Mouse (Mus musculus) bone marrow macrophage, adult 2 months (primary cell): Measurements from ENCODE around the gene Fgfr2. TPM values are rescaled to one million over a fixed set of nuclear protein-coding genes. Genes with fewer than 3 reads are reported as not detected.

Source experiments
- H3K27ac ChIP-seq: 2 replicates; pipeline ENCODE4 v1.5.1; 2012; ENCODE audit warnings: low read depth, low read length; ENCODE audit not compliant: insufficient read depth
- H3K4me1 ChIP-seq: 2 replicates; pipeline ENCODE4 v1.6.1; 2012; ENCODE audit warnings: low read length; ENCODE audit not compliant: control insufficient read depth, insufficient read depth
- H3K4me3 ChIP-seq: 2 replicates; pipeline ENCODE4 v1.5.1; 2012; ENCODE audit warnings: mild to moderate bottlenecking, low read length, moderate library complexity; ENCODE audit not compliant: insufficient read depth
- CTCF ChIP-seq: IDR thresholded peaks from 2 replicates; pipeline ENCODE4 v1.5.1; 2012; ENCODE audit warnings: low read depth, mild to moderate bottlenecking, low read length, moderate library complexity
- POLR2A ChIP-seq: IDR thresholded peaks from 2 replicates; pipeline ENCODE4 v1.6.1; 2012; ENCODE audit warnings: mild to moderate bottlenecking, low read depth, low read length, borderline replicate concordance
- polyA plus RNA-seq: library from polyadenylated mRNA; stranded (reverse); fragments of >200 nt; gene quantifications from 2 replicates; pipeline ENCODE4 v1.2.4, GENCODE M21; 2012; ENCODE audit not compliant: missing spikeins, insufficient read depth, insufficient read length

Gene Fgfr2
- polyA plus RNA-seq, 1 experiment = 0.27 TPM

DNA sequence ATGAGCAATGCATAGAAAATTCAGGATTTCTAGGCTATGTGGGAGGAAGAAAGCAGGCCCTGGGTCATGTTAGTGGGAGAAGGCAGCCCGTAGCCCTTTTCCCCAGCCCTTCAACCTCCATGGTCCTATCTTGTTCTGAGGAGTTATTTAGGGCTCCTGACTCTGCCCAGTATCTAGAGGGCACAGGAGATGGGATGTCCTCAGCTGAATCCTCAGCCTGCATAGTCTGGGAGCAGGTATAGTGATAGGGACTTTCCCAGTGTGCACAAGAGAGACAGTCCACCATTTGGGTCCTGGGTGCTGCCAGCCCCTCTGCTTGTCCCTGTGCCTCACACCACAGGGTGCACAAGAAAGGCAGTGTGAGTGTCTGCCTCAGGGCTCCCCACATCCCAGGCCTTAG is 2144.6 kb downstream of the Fgfr2 start:
- no peak for TF ChIP-seq POLR2A
- no peak for TF ChIP-seq CTCF
- peaks cover 5% of the 10 kb centered on the region for H3K4me1 ChIP-seq
- no peak overlapping the region for H3K27ac ChIP-seq
- no peak overlapping the region for H3K4me3 ChIP-seq

DNA sequence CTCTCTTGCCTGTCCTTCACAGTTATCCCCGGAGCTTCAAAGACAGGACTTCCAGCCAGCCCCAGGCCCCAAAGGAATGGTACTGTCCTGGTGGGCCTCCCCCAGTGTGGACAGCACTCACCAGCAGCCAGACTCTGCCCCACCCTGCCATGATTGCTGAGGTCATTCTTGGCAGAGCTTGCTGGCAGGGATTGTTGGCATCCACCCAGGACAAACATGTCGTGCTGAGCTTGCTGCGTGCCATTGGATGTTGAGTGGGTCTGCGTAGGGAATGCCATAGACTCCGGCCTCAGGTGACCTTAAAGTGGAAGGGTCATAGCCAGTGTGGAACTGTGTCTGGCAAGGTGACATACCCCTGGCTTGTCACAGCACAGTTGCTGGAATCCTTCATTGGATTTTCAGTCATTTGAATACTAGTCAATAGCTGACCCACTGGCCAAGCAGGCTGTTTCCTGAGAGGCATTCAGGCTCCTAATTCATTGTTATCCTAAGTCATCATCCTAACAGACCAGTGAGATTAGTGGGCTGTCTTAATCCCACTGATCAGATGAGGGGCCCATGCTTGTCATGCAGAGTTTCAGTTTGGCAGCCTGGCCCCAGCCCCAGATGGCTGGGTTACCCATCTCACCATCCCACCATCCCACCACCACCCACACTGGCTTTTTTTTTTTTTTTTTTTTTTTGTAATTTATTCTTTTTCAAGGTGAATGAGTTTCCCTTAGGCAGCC is 2145.2 kb downstream of the Fgfr2 start:
- H3K4me1 ChIP-seq = peaks cover 5% of the 10 kb centered on the region
- H3K27ac ChIP-seq = no peak overlapping the region
- TF ChIP-seq CTCF (no peak), POLR2A (no peak)
- no peak overlapping the region for H3K4me3 ChIP-seq

DNA sequence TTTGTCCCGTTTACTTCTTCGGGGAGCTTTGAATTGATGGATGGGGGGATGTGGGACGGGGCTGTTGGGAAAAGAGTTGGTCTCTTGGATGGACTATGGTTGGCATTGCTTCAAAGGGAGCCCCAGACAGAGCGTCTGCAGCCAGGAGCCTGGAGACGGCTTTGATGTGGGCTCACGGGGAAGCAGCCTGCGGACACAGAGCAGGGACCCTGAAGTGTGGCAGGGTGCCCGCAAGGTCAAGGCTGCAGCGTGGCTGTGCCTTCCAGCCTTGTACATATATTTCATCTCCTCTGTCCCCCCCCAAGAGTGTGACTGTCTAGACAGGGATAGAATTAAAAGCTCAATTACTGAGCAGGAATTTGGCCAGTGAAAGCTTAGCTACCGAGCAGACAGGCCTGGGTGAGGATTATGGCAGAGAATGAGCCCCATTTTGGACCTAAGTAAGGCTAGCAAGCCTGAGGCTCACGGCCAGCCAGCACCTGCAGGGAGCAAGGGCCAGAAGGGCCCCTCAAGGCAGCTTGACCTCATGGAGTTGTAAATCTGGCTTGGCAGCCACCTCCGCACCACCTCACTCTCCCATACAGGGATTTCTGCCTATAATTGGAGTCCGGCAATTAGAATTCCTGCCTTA is 2146.7 kb downstream of the Fgfr2 start:
- H3K27ac ChIP-seq = no peak overlapping the region
- TF ChIP-seq CTCF (no peak), POLR2A (no peak)
- H3K4me1 ChIP-seq = peaks cover 5% of the 10 kb centered on the region
- H3K4me3 ChIP-seq = no peak overlapping the region

DNA sequence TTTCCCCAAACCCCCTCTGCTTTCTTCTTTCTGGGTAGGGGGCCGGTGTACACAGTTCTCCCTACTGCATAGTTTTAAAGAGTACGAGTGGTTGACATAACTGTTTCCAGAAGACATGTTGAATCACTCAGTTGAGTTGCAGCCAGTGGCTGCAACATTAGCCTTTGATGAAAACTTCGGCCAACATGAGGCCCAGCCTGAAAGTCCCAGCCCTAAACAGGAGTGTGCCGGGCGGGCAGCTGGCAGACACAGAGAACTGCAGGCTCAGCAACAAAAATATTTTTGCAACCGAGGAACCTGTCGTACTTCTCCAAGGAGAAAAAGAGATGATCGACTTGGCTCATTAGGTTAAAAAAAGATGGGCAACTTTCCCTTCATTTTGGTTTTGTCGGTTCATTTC is 2150.4 kb downstream of the Fgfr2 start:
- TF ChIP-seq POLR2A (no peak), CTCF (no peak)
- H3K4me3 ChIP-seq = no peak overlapping the region
- H3K4me1 ChIP-seq = peaks cover 16% of the 10 kb centered on the region
- no peak overlapping the region for H3K27ac ChIP-seq

DNA sequence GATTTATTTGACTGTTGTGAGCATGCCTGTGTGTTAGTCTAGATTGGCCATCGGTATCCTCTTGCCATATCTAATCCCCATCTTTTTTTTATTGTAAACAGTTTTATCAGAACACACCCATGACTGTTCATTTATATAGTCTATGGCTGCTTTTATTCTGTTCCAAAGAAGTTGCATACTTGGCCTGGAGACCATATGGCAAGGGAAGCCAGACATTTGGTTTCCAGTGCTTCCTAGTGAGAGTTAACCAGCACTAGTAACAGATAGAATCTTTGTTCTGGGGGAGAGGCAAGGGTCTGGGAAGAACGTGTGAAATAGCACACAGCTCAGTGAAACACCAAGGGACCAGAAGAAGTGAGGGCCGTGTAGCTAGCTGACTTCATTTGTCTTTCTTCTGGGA is 2153.6 kb downstream of the Fgfr2 start:
- Histone ChIP-seq H3K4me1 (peaks cover 32% of the 10 kb centered on the region), H3K27ac (no peak overlapping the region), H3K4me3 (no peak overlapping the region)
- TF ChIP-seq POLR2A (no peak), CTCF (no peak)

DNA sequence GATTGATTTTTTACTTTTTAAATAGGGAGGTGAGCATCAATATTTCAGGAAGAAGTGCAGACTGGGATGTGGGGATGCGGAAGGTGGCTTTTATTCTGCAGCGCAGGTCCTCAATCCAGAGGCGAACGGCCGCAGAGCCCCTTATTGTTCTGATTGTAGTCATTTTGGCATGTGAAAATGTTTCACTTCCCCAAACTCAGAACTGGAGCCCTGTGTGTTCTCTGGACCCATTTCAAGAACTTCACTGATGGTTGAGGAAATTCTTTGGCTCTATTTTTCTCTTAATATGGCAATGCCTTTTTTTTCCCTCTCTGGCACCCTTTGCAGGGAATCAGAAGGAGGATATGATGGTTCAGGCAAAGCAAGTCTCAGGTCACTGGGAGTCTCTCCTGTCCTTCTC is 2154.1 kb downstream of the Fgfr2 start:
- peak overlapping the region; percentile 28 for H3K27ac ChIP-seq
- no peak overlapping the region for H3K4me3 ChIP-seq
- no peak for TF ChIP-seq POLR2A
- no peak for TF ChIP-seq CTCF
- H3K4me1 ChIP-seq = peaks cover 34% of the 10 kb centered on the region

DNA sequence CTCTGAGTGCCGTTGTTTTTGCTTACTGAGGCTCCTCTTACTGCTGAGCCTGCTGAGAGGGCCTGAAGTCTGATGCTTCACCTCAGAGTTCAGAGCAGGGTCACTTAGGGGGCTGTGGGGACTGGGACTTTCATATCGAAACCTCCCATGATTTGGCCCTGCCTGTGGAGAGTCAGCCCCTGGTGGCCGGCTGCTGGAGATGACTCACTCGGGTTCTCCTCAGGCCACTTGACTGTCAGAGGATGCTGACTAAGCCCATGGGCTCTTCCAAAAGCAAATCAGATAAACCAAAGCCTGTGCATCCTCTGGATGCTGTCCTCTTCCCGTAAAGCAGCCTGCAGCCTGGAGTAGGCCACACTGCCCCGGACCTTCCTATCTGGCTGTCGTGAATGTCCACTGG is 2154.6 kb downstream of the Fgfr2 start:
- TF ChIP-seq CTCF = no peak
- TF ChIP-seq POLR2A = no peak
- H3K27ac ChIP-seq = peak overlapping the region; percentile 28
- H3K4me3 ChIP-seq = peak overlapping the region; percentile 9; the same call in 1 of the 2 replicates
- H3K4me1 ChIP-seq = peaks cover 35% of the 10 kb centered on the region

DNA sequence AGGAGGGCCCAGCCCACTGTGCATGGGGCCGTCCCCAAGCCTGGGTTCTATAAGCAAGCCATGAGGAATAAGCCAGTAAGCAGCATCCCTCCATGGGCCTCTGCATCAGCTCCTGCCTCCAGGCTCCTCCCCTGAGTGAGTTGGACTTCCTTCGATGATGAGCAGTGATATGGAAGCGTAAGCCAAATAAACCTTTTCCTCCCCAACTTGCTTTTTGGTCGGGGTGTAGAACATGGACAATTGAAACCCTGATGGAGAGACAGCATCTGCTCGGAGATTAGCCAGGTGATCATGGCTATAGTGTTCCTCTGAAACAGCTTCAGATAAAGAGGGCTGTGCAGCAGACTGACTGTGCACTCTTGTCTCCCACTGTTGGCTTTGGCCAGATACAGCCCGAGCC is 2155.2 kb downstream of the Fgfr2 start:
- TF ChIP-seq CTCF (no peak), POLR2A (no peak)
- H3K4me3 ChIP-seq = no peak overlapping the region
- H3K27ac ChIP-seq = no peak overlapping the region
- H3K4me1 ChIP-seq = peaks cover 38% of the 10 kb centered on the region

DNA sequence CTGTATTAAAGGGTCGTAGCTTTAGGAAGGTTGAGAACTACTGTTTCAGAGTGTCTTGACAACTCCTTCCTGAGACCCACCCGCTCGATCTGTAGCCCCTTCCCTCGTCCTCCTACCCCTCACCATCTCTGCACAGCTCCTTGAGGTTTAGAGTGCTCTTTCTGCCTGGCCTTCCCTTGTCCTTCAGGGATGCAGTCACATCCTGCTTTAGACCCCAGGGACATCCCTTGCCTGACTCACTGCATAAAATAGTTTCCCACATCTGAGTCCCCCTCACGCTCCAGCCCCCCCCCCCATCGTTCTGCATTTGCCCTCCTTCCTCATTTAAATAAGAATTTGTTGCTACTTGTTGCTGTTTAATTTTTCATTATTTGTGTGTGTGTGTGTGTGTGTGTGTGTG is 2156.3 kb downstream of the Fgfr2 start:
- Histone ChIP-seq H3K4me1 (peaks cover 38% of the 10 kb centered on the region), H3K4me3 (no peak overlapping the region), H3K27ac (no peak overlapping the region)
- TF ChIP-seq POLR2A (no peak), CTCF (no peak)

DNA sequence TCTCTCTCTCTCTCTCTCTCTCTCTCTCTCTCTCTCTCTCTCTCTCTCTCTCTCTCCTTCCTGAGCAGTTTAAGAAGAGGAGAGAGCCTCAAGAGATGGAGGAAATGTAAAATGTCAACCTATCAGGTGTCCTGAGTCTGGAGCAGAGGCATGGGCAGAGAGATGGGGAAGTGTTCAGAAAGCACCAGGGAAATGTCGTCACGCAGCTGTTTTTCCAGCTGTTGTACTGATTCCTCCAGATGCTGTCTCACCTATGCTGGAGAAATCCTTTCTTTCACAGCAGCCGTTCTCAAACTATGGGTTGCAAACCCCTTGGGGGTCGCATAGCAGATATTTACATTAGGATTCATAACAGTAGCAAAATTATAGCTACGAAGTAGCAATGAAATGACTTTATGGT is 2156.7 kb downstream of the Fgfr2 start:
- no peak for TF ChIP-seq CTCF
- no peak for TF ChIP-seq POLR2A
- H3K4me1 ChIP-seq = peaks cover 38% of the 10 kb centered on the region
- no peak overlapping the region for H3K4me3 ChIP-seq
- no peak overlapping the region for H3K27ac ChIP-seq
